Mouse (Mus musculus) liver, postnatal 0 days (tissue): ENCODE results near the gene Slc16a11. TPM values are rescaled to one million over a fixed set of nuclear protein-coding genes. Genes with fewer than 3 reads are reported as not detected.

ENCODE experiments used
- ATAC-seq: fragments of 200-750 bp; cut with Nextera tagmentation; 2 replicates; pipeline ENCODE4 v1.8.0; 2017; ENCODE audit warnings: mild to moderate bottlenecking, moderate library complexity
- DNase-seq: peaks from one replicate; pipeline ENCODE4 v3.0.0-alpha.2; 2016
- H3K27ac ChIP-seq: fragments of 300-500 bp; sonication (generic); 2 replicates; pipeline ENCODE4 v1.5.1; 2014; ENCODE audit warnings: antibody characterized with exemption, moderate library complexity, mild to moderate bottlenecking, low read depth
- H3K27me3 ChIP-seq: fragments of 300-500 bp; sonication (generic); 2 replicates; pipeline ENCODE4 v1.6.1; 2014; ENCODE audit warnings: low read length, control low read depth, mixed read lengths; ENCODE audit not compliant: insufficient read depth
- H3K36me3 ChIP-seq: fragments of 300-500 bp; sonication (generic); replicated peaks from 2 replicates; pipeline ENCODE4 v1.6.1; 2014; ENCODE audit warnings: mild to moderate bottlenecking, control low read depth, low read length, moderate library complexity, mixed read lengths; ENCODE audit not compliant: insufficient read depth
- H3K4me1 ChIP-seq: fragments of 300-500 bp; sonication (generic); 2 replicates; pipeline ENCODE4 v1.6.1; 2014; ENCODE audit warnings: antibody characterized with exemption, mild to moderate bottlenecking, control low read depth; ENCODE audit not compliant: insufficient read depth
- H3K4me2 ChIP-seq: fragments of 300-500 bp; sonication (generic); 2 replicates; pipeline ENCODE4 v1.6.1; 2014; ENCODE audit warnings: low read depth, mild to moderate bottlenecking, low read length, moderate library complexity, mixed read lengths
- H3K4me3 ChIP-seq: fragments of 300-500 bp; sonication (generic); 2 replicates; pipeline ENCODE4 v1.5.1; 2014; ENCODE audit warnings: low read depth, low read length
- H3K9ac ChIP-seq: fragments of 300-500 bp; sonication (generic); replicated peaks from 2 replicates; pipeline ENCODE4 v1.6.1; 2014; ENCODE audit warnings: mild to moderate bottlenecking, moderate library complexity
- H3K9me3 ChIP-seq: fragments of 300-500 bp; sonication (generic); 2 replicates; pipeline ENCODE4 v1.6.1; 2016; ENCODE audit warnings: mild to moderate bottlenecking, control low read depth, low read length, mixed read lengths
- CTCF ChIP-seq: sonication (generic); IDR thresholded peaks from 2 replicates; pipeline ENCODE4 v1.5.1; 2016; ENCODE audit warnings: antibody characterized with exemption, low read depth
- EP300 ChIP-seq: IDR thresholded peaks from 2 replicates; pipeline ENCODE4 v1.6.1; 2016; ENCODE audit warnings: antibody characterized with exemption, low read depth, mild to moderate bottlenecking
- WGBS: fragments of 180-500 bp; shearing (Covaris S2); extraction: QIAGEN DNeasy Blood & Tissue Kit; methylation state at CpG from one replicate; pipeline ENCODE4 v1.1.7; 2014; ENCODE audit not compliant: insufficient replicate concordance; 5-methylcytosine and 5-hydroxymethylcytosine counted together
- polyA plus RNA-seq: library from polyadenylated mRNA; unstranded; fragments of >200 nt; fragmentation: Nextera tagmentation; extraction: Ambion mirVana; gene quantifications from 2 replicates; pipeline ENCODE4 v1.2.1, GENCODE M21; 2015

Slc16a11 gene
- polyA plus RNA-seq, 1 experiment from 2014 or later: 1.8 TPM

GRCm38 (mm10) chr11:70220323-70220722 is 7.8 kb downstream of the Slc16a11 start:
- ATAC-seq (no peak), DNase-seq (no peak)
- peaks cover 24% of the 10 kb centered on the region for H3K4me1 ChIP-seq
- peak overlapping the region; percentile 73 for H3K9ac ChIP-seq
- 3% methylated on average over 24 of the region's 24 CpGs for WGBS
- no peaks in the 10 kb centered on the region for H3K36me3 ChIP-seq
- peak overlapping the region; percentile 97 for H3K4me2 ChIP-seq
- peak overlapping the region; percentile 87 for H3K27ac ChIP-seq
- H3K9me3 ChIP-seq: no peaks in the 10 kb centered on the region
- H3K4me3 ChIP-seq: peak overlapping the region; percentile 61
- H3K27me3 ChIP-seq: peaks cover 16% of the 10 kb centered on the region
- TF ChIP-seq EP300 (no peak), CTCF (no peak)

- H3K9me3 ChIP-seq: no peaks in the 10 kb centered on the region
- H3K27me3 ChIP-seq: peaks cover 13% of the 10 kb centered on the region
- peak within 1 kb of the TSS; percentile 73 for H3K9ac ChIP-seq
- peaks cover 24% of the 10 kb centered on the region for H3K4me1 ChIP-seq
- peak within 1 kb of the TSS; percentile 87 for H3K27ac ChIP-seq
- H3K4me3 ChIP-seq: peak within 1 kb of the TSS; percentile 61
- peak; percentile 56; the same call in 1 of the 2 replicates for TF ChIP-seq EP300
- no peak for TF ChIP-seq CTCF
- peak; percentile 92 for DNase-seq
- peak within 1 kb of the TSS; percentile 97 for H3K4me2 ChIP-seq
- no peaks in the 10 kb centered on the region for H3K36me3 ChIP-seq
- ATAC-seq: peak; percentile 87
- WGBS: 1% methylated on average over 28 of the region's 28 CpGs
Observed at GRCm38 (mm10) chr11:70220731-70221602, 8.4 kb downstream of the Slc16a11 start, which contains the start of gene Slc16a13. TSS of gene Slc16a13 (minus strand) at chr11:70221064.

GRCm38 (mm10) chr11:70221603-70222500 is 9.3 kb downstream of the Slc16a11 start:
- no peak for TF ChIP-seq CTCF
- peak; percentile 92 for TF ChIP-seq EP300
- H3K4me3 ChIP-seq: peak overlapping the region; percentile 61
- H3K9me3 ChIP-seq: no peaks in the 10 kb centered on the region
- H3K4me2 ChIP-seq: peak overlapping the region; percentile 97
- H3K27ac ChIP-seq: peak overlapping the region; percentile 87
- DNase-seq (peak; percentile 35), ATAC-seq (peak; percentile 81)
- peaks cover 19% of the 10 kb centered on the region for H3K27me3 ChIP-seq
- peaks cover 29% of the 10 kb centered on the region for H3K4me1 ChIP-seq
- H3K36me3 ChIP-seq: no peaks in the 10 kb centered on the region
- peak overlapping the region; percentile 73 for H3K9ac ChIP-seq
- 11% methylated on average over 14 of the region's 14 CpGs for WGBS

- no peak for ATAC-seq
- Histone ChIP-seq H3K36me3 (no peaks in the 10 kb centered on the region), H3K4me3 (no peak overlapping the region), H3K4me2 (no peak overlapping the region), H3K27ac (no peak overlapping the region), H3K4me1 (peaks cover 36% of the 10 kb centered on the region), H3K9ac (no peak overlapping the region), H3K27me3 (peaks cover 30% of the 10 kb centered on the region), H3K9me3 (no peaks in the 10 kb centered on the region)
- WGBS: 47% methylated on average over 9 of the region's 9 CpGs
- TF ChIP-seq EP300 (no peak; the same call in 1 of the 2 replicates), CTCF (no peak)
- DNase-seq: no peak
Observed at GRCm38 (mm10) chr11:70223724-70224123, 11.2 kb downstream of the Slc16a11 start.

GRCm38 (mm10) chr11:70225798-70226601 is 13.4 kb downstream of the Slc16a11 start:
- Histone ChIP-seq H3K36me3 (no peaks in the 10 kb centered on the region), H3K4me3 (no peak overlapping the region; the same call in 1 of the 2 replicates), H3K4me2 (peak overlapping the region; percentile 45), H3K27ac (no peak overlapping the region), H3K9ac (no peak overlapping the region), H3K9me3 (no peaks in the 10 kb centered on the region), H3K27me3 (peaks cover 46% of the 10 kb centered on the region), H3K4me1 (peaks cover 43% of the 10 kb centered on the region)
- DNase-seq (no peak), ATAC-seq (no peak)
- no peak for TF ChIP-seq CTCF
- no peak for TF ChIP-seq EP300
- 45% methylated on average over 27 of the region's 27 CpGs for WGBS
